Mouse (Mus musculus): ENCODE measurements around the gene Dnm3.

- TF ChIP-seq CTCF (IDR thresholded peaks at IDR 0.05; ENCODE audit: borderline replicate concordance, extremely low read depth, insufficient read depth, insufficient read length) (no peak), POLR2A (IDR thresholded peaks at IDR 0.05; ENCODE audit: borderline replicate concordance, extremely low read depth, insufficient read depth, insufficient read length, poor library complexity, severe bottlenecking) (no peak)
These were observed 297.4 kb downstream of the Dnm3 start for GRCm38 (mm10) chr1:162180451-162180850.
